Mouse (Mus musculus) testis, adult 2 months (tissue): ENCODE data around the gene Chodl. TPM values are rescaled to one million over a fixed set of nuclear protein-coding genes. Genes with fewer than 3 reads are reported as not detected.

ENCODE experiments used
- H3K27ac ChIP-seq: fragments of 200-500 bp; 2 replicates; pipeline ENCODE4 v1.5.1; 2012; ENCODE audit warnings: low read depth, low read length; ENCODE audit not compliant: control insufficient read depth, insufficient read depth
- H3K27me3 ChIP-seq: fragments of 200-500 bp; 2 replicates; pipeline ENCODE4 v1.6.1; 2012; ENCODE audit warnings: mild to moderate bottlenecking, low read length, moderate library complexity; ENCODE audit not compliant: control insufficient read depth, insufficient read depth
- H3K36me3 ChIP-seq: fragments of 200-500 bp; 2 replicates; pipeline ENCODE4 v1.6.1; 2012; ENCODE audit warnings: mild to moderate bottlenecking, low read length; ENCODE audit not compliant: control insufficient read depth, insufficient read depth
- H3K4me1 ChIP-seq: fragments of 200-500 bp; 2 replicates; pipeline ENCODE4 v1.6.1; 2012; ENCODE audit warnings: low read length; ENCODE audit not compliant: control insufficient read depth, insufficient read depth
- H3K4me3 ChIP-seq: fragments of 200-500 bp; 2 replicates; pipeline ENCODE4 v1.5.1; 2012; ENCODE audit warnings: low read depth, mild to moderate bottlenecking, low read length, moderate library complexity, mixed read lengths; ENCODE audit not compliant: control insufficient read depth
- CTCF ChIP-seq: fragments of 200-500 bp; IDR thresholded peaks from 2 replicates; pipeline ENCODE4 v1.5.1; 2012; ENCODE audit warnings: low read depth, mild to moderate bottlenecking, inconsistent platforms, low read length, moderate library complexity; ENCODE audit not compliant: control insufficient read depth, insufficient read depth, insufficient replicate concordance
- POLR2A ChIP-seq: fragments of 200-500 bp; IDR thresholded peaks from 2 replicates; pipeline ENCODE4 v1.6.1; 2012; ENCODE audit warnings: low read depth, mild to moderate bottlenecking, inconsistent platforms, low read length, moderate library complexity; ENCODE audit not compliant: control insufficient read depth
- polyA plus RNA-seq: library from polyadenylated mRNA; depleted of rRNA; stranded (reverse); fragments of >200 nt; gene quantifications from 2 replicates; pipeline ENCODE4 v1.2.3, GENCODE M21; 2012; rRNA removed

The Chodl gene
- polyA plus RNA-seq, 1 experiment = 0.05 TPM

DNA sequence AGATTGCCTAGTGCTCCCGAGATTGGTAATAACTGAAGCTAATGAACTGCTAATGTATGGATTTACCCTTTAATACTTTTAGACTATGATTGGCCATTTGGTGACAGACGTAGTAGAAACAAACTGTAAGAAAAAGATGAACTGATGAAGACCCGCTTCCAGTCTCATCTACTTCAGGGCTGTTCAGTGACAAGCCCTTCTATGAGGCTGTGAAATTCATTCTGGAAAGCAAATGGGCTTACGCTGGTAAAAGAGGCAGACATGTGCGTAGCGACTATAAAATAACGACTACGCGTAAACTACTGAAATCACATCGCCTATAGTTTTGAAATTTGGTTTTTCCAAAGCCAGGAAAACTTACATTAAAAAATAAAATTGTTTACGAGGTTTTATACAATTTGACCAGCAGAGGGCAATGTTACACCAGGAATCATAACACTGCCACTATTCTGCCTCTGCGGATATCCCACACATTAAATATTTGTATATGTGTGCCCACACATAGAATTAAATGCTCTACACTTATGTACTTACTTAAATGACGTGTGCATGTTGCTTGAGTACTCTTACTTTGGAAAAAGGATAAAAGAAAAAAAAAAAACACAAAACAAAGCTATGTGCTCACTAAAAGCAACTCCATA is 38.5 kb downstream of the Chodl start:
- Histone ChIP-seq H3K27ac (no peak overlapping the region), H3K36me3 (no peaks in the 10 kb centered on the region), H3K4me1 (no peaks in the 10 kb centered on the region), H3K4me3 (no peak overlapping the region), H3K27me3 (no peaks in the 10 kb centered on the region)
- TF ChIP-seq POLR2A (no peak), CTCF (no peak)

DNA sequence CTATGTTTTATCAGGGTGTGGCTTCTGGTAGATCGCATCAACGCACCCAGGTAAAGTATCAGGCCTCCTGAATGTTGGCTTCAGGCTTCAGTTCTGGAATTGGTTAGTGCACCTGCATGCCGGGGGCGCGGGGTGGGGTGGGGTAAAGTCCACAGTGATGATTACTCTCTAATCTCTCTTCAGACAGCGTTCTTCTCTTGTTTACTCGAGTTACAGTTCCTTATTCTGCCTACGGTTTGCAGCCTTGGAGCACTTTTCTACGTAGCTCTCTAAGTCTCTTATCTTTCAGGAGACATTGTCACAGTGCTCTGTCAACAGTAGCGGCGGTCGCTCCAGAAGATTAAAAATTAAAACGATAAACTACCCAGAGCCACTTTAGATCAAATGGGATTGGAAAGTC is 43.4 kb downstream of the Chodl start:
- H3K4me3 ChIP-seq = no peak overlapping the region
- no peaks in the 10 kb centered on the region for H3K27me3 ChIP-seq
- no peaks in the 10 kb centered on the region for H3K36me3 ChIP-seq
- H3K27ac ChIP-seq = no peak overlapping the region
- H3K4me1 ChIP-seq = no peaks in the 10 kb centered on the region
- no peak for TF ChIP-seq CTCF
- TF ChIP-seq POLR2A = no peak

DNA sequence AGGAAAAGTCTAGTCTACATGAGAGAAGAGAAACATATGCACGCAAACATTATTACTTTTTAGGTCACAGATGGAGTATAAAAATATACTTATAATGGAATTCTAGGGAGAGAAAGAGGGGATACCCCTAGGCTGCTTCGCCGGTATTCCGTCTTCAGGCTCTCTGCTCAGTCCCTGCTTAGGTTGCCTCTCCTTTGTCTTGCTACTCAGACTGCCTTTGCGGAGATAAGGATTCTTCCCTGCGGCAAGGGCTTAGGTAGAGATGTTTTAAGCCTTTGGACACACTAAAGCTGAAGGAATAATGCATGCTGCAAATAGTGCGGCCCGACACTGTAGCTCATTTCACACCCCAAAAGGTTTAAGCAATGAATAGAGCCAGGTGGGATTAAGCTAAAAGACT is 45.6 kb downstream of the Chodl start:
- TF ChIP-seq POLR2A = no peak
- H3K27ac ChIP-seq = no peak overlapping the region
- H3K4me1 ChIP-seq = no peaks in the 10 kb centered on the region
- no peaks in the 10 kb centered on the region for H3K27me3 ChIP-seq
- no peaks in the 10 kb centered on the region for H3K36me3 ChIP-seq
- no peak overlapping the region for H3K4me3 ChIP-seq

Other genes with a start within 250 kb of the Chodl start
- 0.02 TPM in 1 of 2 replicates, not detected in the other for gene Tmprss15, start 160.1 kb downstream of the Chodl start, polyA plus RNA-seq